Mouse (Mus musculus) skeletal muscle tissue, adult 2 months (tissue): Measurements from ENCODE around the gene Vmn1r84.

ENCODE experiments used
- DNase-seq: peaks from one replicate; pipeline ENCODE4 v3.0.0-alpha.2; 2012; ENCODE audit warnings: low read depth, low spot score

Gene Vmn1r84

DNA sequence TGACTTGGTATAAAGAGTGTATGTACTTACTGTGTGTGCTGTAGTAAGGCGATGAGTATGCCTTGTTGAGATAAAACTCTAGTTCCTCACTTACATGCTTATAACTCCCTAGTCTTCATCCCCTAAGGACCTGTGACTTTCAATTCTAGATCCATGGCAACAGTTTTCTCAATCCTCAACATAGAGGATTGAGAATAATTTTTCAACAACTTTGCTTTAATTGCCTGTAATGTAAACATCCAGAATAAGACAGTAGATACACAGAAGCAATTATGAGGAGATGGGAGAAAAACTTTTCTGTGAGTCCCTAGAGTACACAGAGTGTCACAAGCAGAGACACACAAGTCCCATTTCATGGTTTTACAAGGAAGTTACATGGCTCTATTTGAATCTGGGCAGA lies at the start of gene Vmn1r84:
Vmn1r84 (minus strand) TSS at position 101 of the 400 bp plus-strand sequence.
- DNase-seq, result no peak

DNA sequence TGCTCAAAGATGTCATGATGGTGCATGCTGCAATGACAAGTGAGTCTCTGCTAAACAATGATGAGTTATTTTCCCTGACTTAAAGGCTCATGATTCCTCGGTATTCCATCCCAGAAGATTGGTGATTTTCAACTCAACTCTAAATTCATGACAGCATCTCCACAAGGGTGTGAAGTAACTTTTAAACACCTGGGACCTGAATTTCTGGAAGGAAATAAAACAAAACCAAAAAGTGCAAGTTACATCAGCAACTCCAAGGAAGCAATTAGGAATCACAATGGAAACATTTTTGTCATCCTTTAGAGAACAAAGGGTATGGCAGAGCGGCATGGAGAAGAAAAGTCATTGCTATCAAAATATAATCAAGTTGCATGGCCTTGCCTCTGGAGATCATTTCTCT lies 39.7 kb downstream of the Vmn1r84 start, which contains the start of gene Vmn1r83:
Vmn1r83 (minus strand) TSS at position 101 of the 400 bp plus-strand sequence.
- DNase-seq, result no peak
